Mouse (Mus musculus): ENCODE results near the gene Fem1a. TPM values are rescaled to one million over a fixed set of nuclear protein-coding genes. Genes with fewer than 3 reads are reported as not detected.
A peak's percentile ranks its signal among the peaks of the same experiment; 100 is the strongest.

Fem1a gene
- polyA plus RNA-seq, 1 experiment from 2014 or later = 12.9 TPM

- DNase-seq (ENCODE audit: low spot score) = no peak
These were observed 20.9 kb downstream of the Fem1a start for GRCm38 (mm10) chr17:56277567-56277893.

- DNase-seq (ENCODE audit: low spot score) = no peak
These were observed 21.7 kb downstream of the Fem1a start for GRCm38 (mm10) chr17:56278340-56278739.

- DNase-seq (ENCODE audit: low spot score) = no peak
These were observed 23.0 kb downstream of the Fem1a start for GRCm38 (mm10) chr17:56279481-56280155.

GRCm38 (mm10) chr17:56281193-56281592, 24.6 kb downstream of the Fem1a start:
- DNase-seq (ENCODE audit: low spot score) = no peak

DNA sequence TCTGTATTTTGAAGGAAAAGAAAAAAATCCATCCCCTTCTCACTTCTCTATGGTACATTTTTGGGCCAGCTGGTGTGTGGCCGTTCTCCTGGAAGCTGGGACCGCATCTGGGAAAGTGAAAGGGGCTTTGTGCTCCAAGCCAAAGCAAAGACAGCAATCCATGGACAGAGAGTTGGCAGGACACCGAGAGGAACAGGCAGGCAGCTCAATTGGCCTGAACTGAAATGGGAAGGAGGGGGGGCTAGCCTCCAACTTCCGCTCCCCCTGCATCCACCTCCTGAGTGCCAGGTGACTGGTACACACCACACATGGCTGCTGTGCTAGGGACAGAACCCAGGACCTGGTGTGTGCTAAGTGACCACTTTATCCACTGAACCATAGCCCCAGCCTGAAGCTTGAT, 26.2 kb downstream of the Fem1a start:
- DNase-seq (ENCODE audit: low spot score) = no peak

DNA sequence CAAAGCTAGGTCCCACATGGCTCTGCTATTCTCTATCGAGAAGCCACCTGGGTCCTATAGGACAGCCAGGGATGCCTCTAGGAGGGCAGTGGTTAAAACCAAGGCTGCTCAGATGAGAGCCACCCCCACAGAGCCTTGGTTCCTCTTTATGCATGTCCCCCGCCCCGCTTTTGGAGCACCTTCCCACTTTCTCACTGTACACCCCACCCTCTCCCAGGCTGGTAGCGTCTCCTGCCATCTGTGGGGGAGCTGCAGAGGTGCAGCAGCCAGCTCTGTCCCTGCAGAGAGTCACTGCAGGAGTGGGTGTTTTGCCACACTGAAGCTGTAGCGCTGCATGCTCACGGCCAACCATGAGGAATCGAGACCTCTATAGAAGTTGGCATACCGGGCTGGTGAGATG, 26.7 kb downstream of the Fem1a start:
- DNase-seq (ENCODE audit: low spot score) = no peak

GRCm38 (mm10) chr17:56285995-56286394, 29.4 kb downstream of the Fem1a start:
- no peak for DNase-seq (ENCODE audit: low spot score)

DNA sequence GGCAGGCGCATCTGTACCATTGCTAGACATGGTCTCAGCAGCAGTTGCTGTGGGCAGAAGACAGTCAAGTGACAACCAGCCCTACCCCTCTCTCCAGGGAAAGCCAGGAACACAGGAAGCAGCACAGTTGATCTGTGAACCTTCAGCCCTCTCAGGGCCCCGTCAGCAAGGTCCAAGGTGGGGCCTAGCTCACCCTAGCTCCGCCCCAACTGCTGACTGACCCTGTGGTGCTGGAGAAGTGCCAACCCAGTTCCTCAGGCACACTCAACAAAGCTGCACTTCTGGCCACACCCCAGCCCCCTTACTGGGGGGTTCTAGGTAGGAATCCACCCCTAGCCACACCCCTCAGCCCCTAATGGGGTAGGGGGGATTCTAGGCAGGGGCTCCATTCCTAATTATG, 31.2 kb downstream of the Fem1a start:
- DNase-seq (ENCODE audit: low spot score) = no peak

- no peak for DNase-seq (ENCODE audit: low spot score)
These were observed 32.3 kb downstream of the Fem1a start for GRCm38 (mm10) chr17:56288866-56289265.

- DNase-seq (ENCODE audit: low spot score) = peak; percentile 52
These were observed 33.0 kb downstream of the Fem1a start for GRCm38 (mm10) chr17:56289371-56290331.

- DNase-seq (ENCODE audit: low spot score) = peak; percentile 93
These were observed 34.0 kb downstream of the Fem1a start for GRCm38 (mm10) chr17:56290388-56291170.

- DNase-seq (ENCODE audit: low spot score) = peak; percentile 96
These were observed 34.5 kb downstream of the Fem1a start for GRCm38 (mm10) chr17:56291171-56291511.

DNA sequence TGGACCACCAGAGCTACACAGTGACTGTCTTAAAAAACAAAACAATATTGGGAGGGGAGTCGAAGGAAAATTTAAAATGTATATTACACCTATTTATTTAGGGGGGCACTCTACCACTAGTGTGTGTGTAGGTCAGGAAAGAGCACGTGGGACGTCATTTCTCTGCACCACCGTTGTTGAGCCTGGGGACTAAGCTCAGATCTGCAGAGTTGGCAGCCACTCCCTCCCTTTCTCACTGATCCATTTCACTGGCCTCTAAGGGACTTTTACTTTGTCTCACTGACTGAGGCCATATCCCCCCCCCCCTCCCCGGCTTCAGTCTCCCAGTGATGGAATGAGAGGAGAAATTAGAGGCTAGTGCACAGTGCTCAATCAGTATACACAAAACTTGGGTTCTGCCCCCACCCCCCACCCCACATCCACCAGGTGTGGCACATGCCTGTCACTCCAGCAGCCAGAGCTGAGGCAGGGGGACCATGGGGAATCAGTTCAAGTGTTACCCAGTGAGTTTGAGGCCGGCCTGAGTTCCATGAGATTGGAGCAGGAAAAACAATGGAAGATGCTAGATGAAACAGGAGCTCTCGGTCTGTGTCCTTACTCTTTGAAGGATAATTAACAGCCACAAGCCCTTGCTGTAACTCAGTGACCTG, 35.3 kb downstream of the Fem1a start:
- DNase-seq (ENCODE audit: low spot score) = peak; percentile 48

DNA sequence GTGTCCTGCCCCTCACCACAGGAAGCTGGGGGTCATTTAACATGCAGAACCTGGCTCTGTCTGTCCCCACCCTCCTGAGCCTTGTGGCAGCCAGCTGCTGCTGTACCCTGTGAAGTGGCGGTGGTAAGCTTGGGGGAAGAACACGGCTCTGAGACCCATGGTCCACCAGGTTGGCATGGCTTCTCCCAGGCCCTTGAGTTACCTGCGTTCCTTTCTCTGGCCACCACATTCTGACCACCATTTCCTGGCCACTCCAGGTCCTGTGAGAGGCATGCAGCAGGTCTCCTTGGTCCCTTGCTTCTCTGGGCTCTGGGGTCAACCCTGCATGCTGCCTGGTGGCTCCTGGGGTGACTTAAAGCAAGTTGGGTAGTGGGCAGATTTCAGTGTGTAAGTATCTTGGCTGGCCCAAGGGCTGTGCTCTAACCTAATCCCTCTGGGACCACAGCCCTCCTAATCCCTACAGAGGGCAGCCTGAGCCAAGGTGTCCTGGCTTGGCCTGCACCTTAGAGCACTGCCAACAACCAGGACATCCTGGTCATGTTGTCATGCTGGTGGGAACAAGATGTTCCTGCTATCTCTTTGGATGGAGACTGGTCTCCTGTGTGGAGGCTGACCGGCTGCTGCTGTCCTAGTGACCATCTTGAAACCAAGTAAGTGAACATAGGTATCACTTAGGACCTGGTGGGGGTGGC, 36.1 kb downstream of the Fem1a start, which contains the start of gene Plin3:
Gene Plin3 (minus strand): TSS at position 343 of the 692 bp plus-strand sequence.
- no peak for DNase-seq (ENCODE audit: low spot score)

DNA sequence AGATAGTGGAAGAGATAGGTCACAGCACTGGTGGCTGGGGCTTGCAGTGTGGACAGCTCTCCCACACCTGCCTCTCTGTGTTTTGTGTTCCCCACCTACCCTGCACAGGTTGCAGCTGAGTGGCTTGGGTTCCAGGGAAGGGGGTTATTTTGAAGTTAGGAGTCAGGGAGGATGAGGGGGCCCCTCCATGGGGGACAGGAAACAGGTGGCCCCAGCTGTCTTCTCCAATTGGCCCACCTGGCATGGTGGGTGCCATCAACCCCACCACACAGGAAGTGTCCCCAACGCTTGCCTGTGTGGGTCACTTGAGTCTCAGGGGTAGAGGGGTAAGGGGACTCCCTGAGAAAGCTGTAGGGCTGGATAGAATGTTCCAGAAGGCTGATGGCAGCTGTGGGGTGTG, 36.7 kb downstream of the Fem1a start:
- peak; percentile 89 for DNase-seq (ENCODE audit: low spot score)

DNA sequence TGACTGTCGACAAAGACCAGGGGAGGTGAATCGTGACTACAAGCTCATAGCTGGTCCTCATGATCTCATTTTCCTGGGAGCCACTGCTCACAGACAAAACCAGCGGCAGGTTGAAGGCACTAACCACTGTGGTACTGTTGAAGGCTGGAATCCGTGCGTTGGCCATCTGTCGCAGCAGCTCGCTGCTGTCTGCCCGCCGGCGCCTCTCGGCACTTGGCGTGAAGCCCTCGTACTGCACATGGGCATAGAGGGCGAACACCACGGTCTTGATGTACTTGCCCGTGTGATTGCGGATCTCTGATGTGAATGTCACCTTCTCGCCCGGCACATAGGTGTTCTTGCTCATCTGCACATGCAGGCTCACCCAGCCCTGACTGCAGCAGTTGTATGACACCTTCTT, 37.6 kb downstream of the Fem1a start:
- no peak for DNase-seq (ENCODE audit: low spot score)

DNA sequence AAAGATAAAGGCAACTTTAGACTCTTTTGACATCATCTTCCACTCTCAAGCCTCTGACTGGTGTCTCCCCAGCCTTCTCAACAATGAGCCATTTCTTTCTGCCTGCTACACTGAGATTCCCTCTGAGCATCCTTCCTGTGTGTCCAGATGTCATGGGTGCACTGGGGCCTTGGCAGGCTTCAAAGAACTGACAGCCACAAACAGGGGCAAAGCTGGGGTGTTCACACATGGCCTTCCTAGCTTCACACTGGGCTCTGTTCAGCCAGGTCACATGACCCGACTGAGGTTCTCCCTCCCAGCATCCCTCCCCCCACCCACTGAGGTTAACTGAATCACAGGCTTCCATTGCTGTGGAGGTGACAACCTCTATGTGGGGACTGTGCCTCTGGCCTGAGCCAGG, 39.6 kb downstream of the Fem1a start:
- peak; percentile 62 for DNase-seq (ENCODE audit: low spot score)

GRCm38 (mm10) chr17:56298238-56298637, 41.6 kb downstream of the Fem1a start:
- no peak for DNase-seq (ENCODE audit: low spot score)

DNA sequence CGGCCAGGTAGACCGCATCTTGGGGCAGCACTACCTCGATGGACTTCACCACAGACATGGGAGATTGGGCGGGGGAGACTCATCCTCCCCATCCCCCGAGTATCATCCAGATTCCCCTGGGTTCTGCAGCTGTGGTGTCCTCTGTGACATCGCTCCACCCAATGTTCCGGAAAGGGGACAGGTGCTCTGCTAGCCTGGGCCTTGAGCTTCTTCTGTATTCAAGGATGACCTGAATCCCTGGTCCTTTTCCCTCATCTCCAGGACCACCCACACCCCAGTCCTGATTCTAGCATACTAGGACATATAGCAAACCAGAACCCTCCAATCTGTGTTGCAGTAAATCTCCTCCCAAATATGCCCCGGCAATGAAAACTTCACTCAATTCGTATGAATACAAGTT, 43.6 kb downstream of the Fem1a start, which contains the start of gene Arrdc5:
Gene Arrdc5 (minus strand): TSS at position 101 of the 400 bp plus-strand sequence.
- no peak for DNase-seq (ENCODE audit: low spot score)

DNA sequence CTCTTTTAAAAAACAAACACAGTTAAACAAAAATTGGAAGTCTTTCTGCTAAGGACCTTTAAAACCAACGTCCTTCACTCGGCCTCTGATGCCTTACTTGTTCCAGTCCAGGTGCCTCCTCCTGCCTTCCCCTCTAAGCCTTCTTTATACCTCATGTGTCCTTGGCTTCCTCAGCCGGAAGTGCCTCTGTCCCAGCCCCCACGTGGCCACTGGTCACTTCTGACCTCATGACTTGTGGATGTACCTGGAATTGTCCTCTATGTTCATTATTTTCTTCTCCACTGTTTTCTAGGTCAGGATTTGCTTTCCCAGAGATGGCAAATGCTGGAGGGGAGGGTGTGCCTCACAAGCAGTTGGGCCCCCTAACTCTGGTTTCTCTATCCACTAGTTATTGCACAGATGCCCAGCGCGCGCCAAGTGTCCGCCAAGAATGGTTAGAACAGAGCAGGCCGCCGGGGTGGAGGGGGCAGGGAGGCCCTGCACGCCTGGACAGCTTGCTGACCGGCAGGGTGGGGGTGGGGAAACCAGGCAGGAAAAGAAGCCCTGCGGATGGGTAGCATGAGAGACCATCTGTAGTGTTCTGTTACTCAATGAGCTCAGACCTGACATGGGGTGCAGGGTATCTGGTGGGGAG, 45.9 kb downstream of the Fem1a start:
- no peak for DNase-seq (ENCODE audit: low spot score)
